Mouse (Mus musculus): ENCODE data around the gene Rnf167. TPM values are rescaled to one million over a fixed set of nuclear protein-coding genes. Genes with fewer than 3 reads are reported as not detected.

Gene Rnf167
- total and polyA plus RNA-seq, 3 experiments: 23.5 to 31.7 (median 25.5) TPM

DNA sequence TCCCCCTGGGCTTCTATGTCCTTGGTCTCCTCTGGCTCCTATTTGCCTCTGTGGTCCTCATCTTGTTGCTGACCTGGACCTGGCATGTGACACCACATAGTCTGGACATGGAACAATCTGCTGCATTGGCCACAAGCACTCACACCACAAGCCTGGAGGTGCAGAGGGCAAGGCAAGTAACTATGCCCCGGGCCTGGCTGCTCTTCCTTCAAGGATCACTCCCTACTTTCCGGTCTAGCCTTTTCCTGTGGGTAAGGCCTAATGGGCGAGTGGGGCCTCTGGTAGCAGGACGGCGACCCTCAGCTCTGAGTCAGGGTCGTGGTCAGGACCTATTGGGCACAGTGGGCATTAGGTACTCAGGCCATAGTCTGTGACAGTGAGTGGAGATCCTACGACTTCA lies 5.8 kb upstream of the Rnf167 start:
- in situ Hi-C loops (cut with MboI; ENCODE audit: low pct_ligation_motif_present, low pct_unique_long_range_greater_than_20kb, low sequenced_read_pairs) (no loop called here), dilution Hi-C loops (cut with MboI; ENCODE audit: extremely low pct_ligation_motif_present, extremely low pct_unique_long_range_greater_than_20kb, low sequenced_read_pairs) (no loop called here)
- no peak overlapping the region for H3K4me3 ChIP-seq (replicated peaks in 1 of 3; ENCODE audit: low read depth in 2 of 3, low read length in 2 of 3, poor library complexity in 1 of 3)
- no peak for TF ChIP-seq TCF12 (IDR thresholded peaks at IDR 0.05; ENCODE audit: low read depth, low read length)
- TF ChIP-seq CHD1 (IDR thresholded peaks at IDR 0.05; ENCODE audit: low read depth, low read length): no peak
- no peak for TF ChIP-seq UBTF (IDR thresholded peaks at IDR 0.05; ENCODE audit: low read depth, low read length)
- no peak for TF ChIP-seq KAT2A (IDR thresholded peaks at IDR 0.05; ENCODE audit: insufficient replicate concordance, low read length)
- no peak for TF ChIP-seq ZC3H11A (IDR thresholded peaks at IDR 0.05; ENCODE audit: low read depth, low read length)
- no peak for TF ChIP-seq CTCF (conservative IDR thresholded peaks at IDR 0.05 in 1 of 2, IDR thresholded peaks at IDR 0.05 in 1 of 2; ENCODE audit: low read depth in 2 of 2, low read length in 2 of 2)
- TF ChIP-seq NELFE (IDR thresholded peaks at IDR 0.05; ENCODE audit: low read depth, low read length): no peak
- no peak for TF ChIP-seq ZMIZ1 (IDR thresholded peaks at IDR 0.05; ENCODE audit: low read depth, low read length)
- no peak for TF ChIP-seq MAZ (IDR thresholded peaks at IDR 0.05; ENCODE audit: low read depth, low read length)
- no peak for TF ChIP-seq EP300 (IDR thresholded peaks at IDR 0.05; ENCODE audit: low read length)
- peaks cover 6% of the 10 kb centered on the region; the same call in 1 of the 2 replicates for H3K79me2 ChIP-seq (replicated peaks; ENCODE audit: control insufficient read depth, extremely low read depth, insufficient read depth, poor library complexity, severe bottlenecking)
- no peak for DNase-seq (ENCODE audit: extremely low read depth)
- H3K27ac ChIP-seq (ENCODE audit: insufficient read depth, low read depth): no peak overlapping the region
- peaks cover 8 to 13% of the 10 kb centered on the region in 2 experiments for H3K4me1 ChIP-seq (ENCODE audit: control insufficient read depth in 1 of 2, insufficient read depth in 2 of 2)
- peaks cover 11 to 48% of the 10 kb centered on the region in 2 experiments for H3K36me3 ChIP-seq (replicated peaks in 1 of 2; ENCODE audit: control insufficient read depth in 1 of 2, insufficient read depth in 1 of 2, low read length in 1 of 2)
- no peaks in the 10 kb centered on the region for H3K27me3 ChIP-seq (replicated peaks)
- no peaks in the 10 kb centered on the region for H3K9me3 ChIP-seq (replicated peaks; ENCODE audit: low read length)
- H3K4me2 ChIP-seq (ENCODE audit: insufficient read depth, low read depth, poor library complexity, severe bottlenecking): no peak overlapping the region
- no peak overlapping the region for H3K9ac ChIP-seq (ENCODE audit: insufficient read depth, low read depth)

DNA sequence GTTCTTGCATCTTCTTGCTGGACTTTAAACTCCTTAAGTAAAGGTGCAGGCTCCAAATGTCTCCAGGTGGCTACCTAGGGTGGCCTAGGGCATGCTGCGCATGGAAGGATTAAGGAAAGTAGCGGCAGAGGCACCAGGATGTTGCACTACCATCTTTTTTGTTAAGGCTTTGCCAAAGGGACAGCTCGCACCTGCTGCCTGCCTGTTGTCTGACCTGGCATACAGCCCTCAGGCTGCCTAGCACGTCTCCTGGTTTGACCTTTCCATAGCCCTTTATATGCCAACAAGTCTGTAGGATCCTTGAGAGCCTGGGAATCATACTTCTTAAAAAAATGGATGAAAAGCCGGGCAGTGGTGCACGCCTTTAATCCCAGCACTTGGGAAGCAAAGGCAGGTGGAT lies 4.0 kb upstream of the Rnf167 start:
- TF ChIP-seq CHD2 (IDR thresholded peaks at IDR 0.05; ENCODE audit: low read length): no peak
- TF ChIP-seq USF2 (conservative IDR thresholded peaks at IDR 0.05; ENCODE audit: low read depth, low read length): no peak
- no peak for TF ChIP-seq MAFK (IDR thresholded peaks at IDR 0.05; ENCODE audit: insufficient replicate concordance, low read length)
- no peak for TF ChIP-seq PAX5 (IDR thresholded peaks at IDR 0.05; ENCODE audit: low read length)
- TF ChIP-seq RAD21 (IDR thresholded peaks at IDR 0.05; ENCODE audit: low read depth, low read length): no peak
- Histone ChIP-seq H3K4me1 (ENCODE audit: control insufficient read depth in 1 of 2, insufficient read depth in 2 of 2) (peaks cover 8 to 13% of the 10 kb centered on the region in 2 experiments), H3K36me3 (replicated peaks in 1 of 2; ENCODE audit: control insufficient read depth in 1 of 2, insufficient read depth in 1 of 2, low read length in 1 of 2) (peaks cover 11 to 48% of the 10 kb centered on the region in 2 experiments)

More for the DNA sequence above, 4.0 kb upstream of the Rnf167 start:
- dilution Hi-C loops (cut with MboI; ENCODE audit: extremely low pct_ligation_motif_present, extremely low pct_unique_long_range_greater_than_20kb, low sequenced_read_pairs): no loop called here
- H3K27ac ChIP-seq (ENCODE audit: insufficient read depth, low read depth): no peak overlapping the region
- DNase-seq (ENCODE audit: extremely low read depth): no peak
- H3K9ac ChIP-seq (ENCODE audit: insufficient read depth, low read depth): no peak overlapping the region
- H3K4me2 ChIP-seq (ENCODE audit: insufficient read depth, low read depth, poor library complexity, severe bottlenecking): no peak overlapping the region
- H3K79me2 ChIP-seq (replicated peaks; ENCODE audit: control insufficient read depth, extremely low read depth, insufficient read depth, poor library complexity, severe bottlenecking): peaks cover 12% of the 10 kb centered on the region
- H3K27me3 ChIP-seq (replicated peaks): no peaks in the 10 kb centered on the region
- H3K4me3 ChIP-seq (replicated peaks in 1 of 3; ENCODE audit: low read depth in 2 of 3, low read length in 2 of 3, poor library complexity in 1 of 3): no peak overlapping the region
- H3K9me3 ChIP-seq (replicated peaks; ENCODE audit: low read length): no peaks in the 10 kb centered on the region
- in situ Hi-C loops (cut with MboI; ENCODE audit: low pct_ligation_motif_present, low pct_unique_long_range_greater_than_20kb, low sequenced_read_pairs): no loop called here

Measured in CH12.LX (cell line).